Mouse (Mus musculus) megakaryocyte progenitor cell, adult 5-6 weeks (primary cell): ENCODE data around the gene Akap13. TPM values are rescaled to one million over a fixed set of nuclear protein-coding genes. Genes with fewer than 3 reads are reported as not detected.

Experiments used
- ATAC-seq: replicated peaks from 2 replicates; pipeline ENCODE4 v1.8.0; 2016; ENCODE audit warnings: mild to moderate bottlenecking, moderate TSS enrichment, inconsistent platforms; ENCODE audit not compliant: poor library complexity
- total RNA-seq, 2 experiments: library from RNA; stranded (forward) in 1 of 2; stranded (reverse) in 1 of 2; fragments of 157-497, 149-512 nt in 1 of 2; fragments of 200-1000 nt in 1 of 2; gene quantifications; 2 replicates each; pipeline versions ENCODE4 v1.2.3 to v1.2.4; 2015 to 2017

Akap13 gene
- total RNA-seq, 2 experiments from 2014 or later = 93.1 to 165 TPM

DNA sequence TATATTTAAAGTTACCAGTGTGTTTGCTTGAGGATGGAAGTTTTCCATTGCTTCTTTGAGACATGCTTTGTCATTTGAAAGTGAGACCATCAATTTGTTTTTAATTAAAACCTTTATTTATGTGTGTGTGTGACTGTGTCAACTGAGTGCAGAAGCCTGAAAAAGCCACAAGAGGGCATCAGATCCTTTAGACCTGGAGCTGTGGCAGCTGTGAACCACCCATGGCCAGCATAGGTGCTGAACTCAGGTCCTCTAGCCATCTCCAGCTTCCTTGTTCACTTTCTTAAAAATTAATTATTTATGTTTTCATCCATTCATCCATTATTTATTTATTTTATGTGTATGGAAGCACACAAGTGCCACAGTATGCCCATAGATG, 98.3 kb downstream of the Akap13 start:
- ATAC-seq = peak; percentile 83

DNA sequence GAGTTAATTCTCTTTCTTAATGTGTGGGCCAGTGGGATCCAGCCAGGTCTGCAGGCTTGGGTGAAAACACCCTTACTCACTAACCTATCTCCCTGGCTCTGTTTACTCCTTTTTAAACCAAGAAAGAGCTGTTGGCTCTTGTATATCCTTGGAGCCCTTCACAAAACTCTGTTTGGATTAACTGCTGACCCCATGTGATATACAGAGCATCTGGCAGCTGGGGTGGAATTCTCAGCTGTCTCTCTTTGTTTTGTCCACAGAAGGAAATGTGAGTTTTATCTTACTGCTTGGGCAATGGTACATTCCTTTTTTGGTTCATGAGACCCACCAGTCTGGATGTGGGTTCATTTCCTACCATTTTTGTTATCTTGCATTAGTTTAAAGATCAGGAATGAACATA, 98.7 kb downstream of the Akap13 start:
- ATAC-seq = no peak

GRCm38 (mm10) chr7:75555940-75556339, 100.6 kb downstream of the Akap13 start:
- ATAC-seq = no peak

DNA sequence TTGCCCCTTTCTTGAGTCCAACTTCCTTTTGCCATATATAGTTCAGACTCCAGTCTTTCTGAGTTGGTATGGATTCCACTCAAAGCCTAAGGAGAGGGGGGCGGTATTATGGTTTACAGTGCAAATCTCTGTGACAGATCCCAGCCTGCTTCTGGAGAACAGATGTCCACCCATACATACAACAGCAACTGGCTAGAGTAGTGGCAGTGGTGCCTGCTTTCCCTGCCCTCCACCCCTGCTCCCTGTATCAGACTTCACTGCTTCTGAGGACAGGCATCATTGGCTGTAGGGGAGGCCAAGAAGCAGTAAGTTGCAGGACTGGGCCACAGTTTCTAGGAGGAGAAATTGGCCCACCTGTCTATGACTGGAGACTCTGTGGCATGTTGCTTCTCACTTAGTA, 102.9 kb downstream of the Akap13 start:
- no peak for ATAC-seq

GRCm38 (mm10) chr7:75559119-75559518, 103.8 kb downstream of the Akap13 start:
- ATAC-seq = no peak

DNA sequence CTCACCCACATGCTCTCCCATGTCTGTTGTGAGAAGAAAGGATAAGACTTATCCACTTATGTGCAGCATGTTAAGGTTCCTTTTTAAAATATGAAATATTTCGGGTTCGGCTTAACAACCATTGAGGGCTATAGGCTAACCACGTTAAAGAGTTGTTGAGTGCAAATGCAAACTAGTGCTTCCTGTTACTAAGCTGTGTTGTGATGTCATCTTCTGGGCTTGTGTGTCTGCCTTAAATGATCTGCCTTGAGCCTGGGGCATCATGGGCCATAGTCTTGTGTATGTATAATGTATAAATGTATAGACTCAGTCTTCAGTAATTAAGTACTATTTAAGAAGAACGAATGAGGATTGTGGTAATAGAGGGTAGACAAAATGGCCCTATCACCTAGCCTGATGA, 104.6 kb downstream of the Akap13 start:
- no peak for ATAC-seq

GRCm38 (mm10) chr7:75560566-75560965, 105.2 kb downstream of the Akap13 start:
- no peak for ATAC-seq

GRCm38 (mm10) chr7:75561134-75561533, 105.8 kb downstream of the Akap13 start:
- no peak for ATAC-seq

GRCm38 (mm10) chr7:75568276-75568675, 112.9 kb downstream of the Akap13 start:
- peak; percentile 59 for ATAC-seq

DNA sequence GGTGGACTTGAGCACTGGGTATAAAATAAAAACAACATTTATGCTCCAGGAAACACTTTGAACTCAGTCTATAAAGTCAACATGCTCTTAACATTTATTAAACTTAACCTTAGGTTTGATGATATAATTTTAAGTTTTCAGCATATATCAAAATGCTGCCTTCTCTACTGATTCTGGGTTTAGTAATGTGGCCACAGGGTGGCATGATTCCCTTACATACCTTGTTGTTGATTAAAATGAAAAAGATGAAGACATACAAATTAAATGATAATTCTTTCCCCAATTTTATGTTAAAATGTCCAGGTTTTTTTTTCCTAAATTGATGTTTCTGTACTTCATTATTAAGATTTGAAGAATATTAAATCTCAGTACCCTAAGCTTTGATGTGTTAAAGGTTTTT, 113.5 kb downstream of the Akap13 start:
- peak; percentile 47 for ATAC-seq

DNA sequence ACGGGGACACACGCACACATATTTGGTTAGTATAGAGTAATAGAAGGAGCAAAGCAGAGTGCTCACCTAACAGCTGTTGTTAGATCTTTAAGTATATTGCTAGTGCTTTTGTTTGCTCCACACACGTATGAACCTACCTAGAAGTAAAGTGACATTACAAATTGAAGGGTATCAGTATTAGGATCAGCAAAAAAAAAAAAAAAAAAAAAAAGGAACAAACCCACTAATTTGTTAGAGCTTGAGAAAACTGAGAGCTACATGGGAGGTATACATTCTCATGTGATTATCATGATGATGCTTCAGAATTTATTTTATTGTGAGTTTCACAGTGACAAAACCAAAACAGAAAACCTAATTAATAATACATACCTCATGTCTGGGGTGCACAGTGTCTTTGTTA, 114.9 kb downstream of the Akap13 start:
- no peak for ATAC-seq

DNA sequence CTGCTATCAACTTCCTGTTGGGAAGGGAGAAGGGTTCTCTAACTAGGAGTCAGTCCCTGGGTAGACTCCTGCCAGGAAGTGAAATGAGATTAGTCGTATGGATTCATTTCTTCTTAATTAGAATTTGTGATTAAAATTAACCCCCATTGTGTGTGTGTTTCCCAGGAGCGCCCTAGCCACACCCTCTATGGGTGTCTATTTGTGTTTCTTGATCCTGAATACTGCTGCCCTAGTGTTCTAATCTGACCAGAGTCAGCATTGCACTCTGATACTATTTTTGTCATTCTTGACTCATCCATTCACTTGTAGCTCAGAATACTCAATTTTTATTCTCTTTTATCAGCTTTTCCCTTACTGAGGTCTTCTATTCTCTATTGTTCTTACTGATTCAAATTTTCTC, 115.7 kb downstream of the Akap13 start:
- ATAC-seq = no peak

- ATAC-seq = peak; percentile 80
These were observed 116.8 kb downstream of the Akap13 start for GRCm38 (mm10) chr7:75572127-75572526.

- peak; percentile 28 for ATAC-seq
These were observed 119.9 kb downstream of the Akap13 start for GRCm38 (mm10) chr7:75575120-75575649.

DNA sequence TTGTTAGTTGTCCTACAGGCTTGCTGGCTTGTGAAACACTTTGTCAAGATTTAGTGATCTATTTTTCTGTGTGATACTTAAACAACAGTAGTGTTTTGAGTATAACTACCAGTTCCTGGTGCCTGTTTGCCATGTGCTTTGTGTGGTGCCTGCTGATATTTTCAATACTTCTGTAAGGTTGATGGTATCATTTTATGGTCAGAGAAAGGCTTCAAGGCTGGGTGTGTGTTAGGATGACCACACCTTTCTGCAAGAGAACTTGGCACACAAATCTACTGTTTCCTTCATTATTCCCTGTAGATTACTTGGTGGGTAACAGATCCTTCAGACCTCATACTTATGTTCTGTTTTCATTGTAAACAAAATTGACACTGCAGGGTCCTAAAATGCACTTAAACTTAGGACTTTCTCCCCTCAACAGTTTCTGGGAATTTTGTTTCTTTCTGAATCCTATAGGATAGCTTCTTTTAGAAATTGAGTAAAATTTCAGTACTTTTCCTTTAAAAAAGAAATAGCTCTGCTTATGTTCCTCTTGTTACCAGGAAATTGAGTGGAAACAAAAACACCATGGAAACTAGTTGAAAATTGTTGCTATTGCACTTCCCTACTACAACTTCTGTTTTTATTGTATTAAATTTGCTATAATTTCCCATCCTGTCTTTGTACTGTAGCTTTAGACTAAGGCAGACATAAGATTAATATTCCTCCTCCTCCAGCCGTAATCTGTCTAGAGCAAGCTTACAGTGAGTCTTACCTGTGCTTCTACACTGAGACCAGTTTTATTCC, 120.7 kb downstream of the Akap13 start:
- ATAC-seq = no peak; the same call in 1 of the 2 replicates

DNA sequence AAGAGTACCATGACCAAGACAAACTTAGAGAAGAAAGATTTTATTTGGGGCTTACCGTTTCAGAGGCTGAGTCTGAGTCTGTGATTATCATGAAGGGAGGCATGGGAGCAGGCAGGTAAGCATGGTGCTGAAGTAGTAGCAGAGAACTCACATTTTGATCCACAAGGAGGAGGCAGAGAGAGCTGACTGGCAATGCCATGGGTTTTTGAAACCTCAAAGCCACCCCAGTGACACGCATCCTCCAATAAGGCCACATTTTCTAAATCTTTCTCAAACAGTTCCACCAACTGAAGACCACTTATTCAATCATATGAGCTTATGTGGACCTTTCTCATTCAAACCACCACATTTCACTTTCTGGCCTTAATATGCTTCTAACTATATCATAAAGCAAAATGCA, 121.5 kb downstream of the Akap13 start:
- ATAC-seq = no peak

DNA sequence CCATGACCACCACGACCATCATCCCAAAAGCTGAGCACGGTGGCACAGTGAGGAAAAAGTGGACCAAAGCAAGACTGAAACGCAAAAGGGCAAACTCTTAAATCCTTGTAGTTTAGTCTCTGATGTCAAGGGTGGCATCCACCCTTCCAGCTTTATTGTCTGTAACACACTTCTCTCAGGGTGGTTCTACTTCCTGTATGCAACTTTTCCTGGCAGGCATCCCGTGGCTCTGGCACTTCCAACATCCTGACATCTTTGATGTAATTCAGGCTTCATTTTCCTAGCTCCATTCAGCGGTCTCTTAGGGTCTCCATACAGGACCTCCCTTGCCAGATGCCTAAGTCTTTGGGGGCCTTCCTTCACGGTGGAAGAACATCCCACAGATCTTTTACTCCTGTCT, 122.0 kb downstream of the Akap13 start:
- ATAC-seq = no peak

DNA sequence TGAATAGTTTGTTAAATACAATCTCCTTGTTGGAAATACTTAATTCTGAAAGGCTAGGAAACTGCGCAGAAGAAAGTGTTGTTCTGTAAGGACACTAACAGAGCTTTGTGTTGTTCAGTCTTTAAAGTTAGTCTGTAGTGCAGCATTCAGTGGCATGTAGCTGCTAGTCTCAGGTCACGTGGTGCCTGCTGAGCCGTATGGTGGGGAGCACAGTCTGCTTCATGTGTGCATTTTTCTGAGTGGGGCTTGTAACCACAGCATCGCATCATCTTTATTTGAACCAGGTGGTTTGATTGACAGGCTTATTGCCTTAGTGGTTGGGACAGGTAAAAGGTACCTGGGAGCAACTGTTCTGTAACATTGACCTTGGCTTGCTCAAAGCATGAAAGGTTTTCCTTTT, 123.3 kb downstream of the Akap13 start:
- no peak for ATAC-seq

- ATAC-seq = peak; percentile 5; the same call in 1 of the 2 replicates
These were observed 126.8 kb downstream of the Akap13 start for GRCm38 (mm10) chr7:75582091-75582490.

GRCm38 (mm10) chr7:75584100-75584499, 128.8 kb downstream of the Akap13 start:
- ATAC-seq = no peak

DNA sequence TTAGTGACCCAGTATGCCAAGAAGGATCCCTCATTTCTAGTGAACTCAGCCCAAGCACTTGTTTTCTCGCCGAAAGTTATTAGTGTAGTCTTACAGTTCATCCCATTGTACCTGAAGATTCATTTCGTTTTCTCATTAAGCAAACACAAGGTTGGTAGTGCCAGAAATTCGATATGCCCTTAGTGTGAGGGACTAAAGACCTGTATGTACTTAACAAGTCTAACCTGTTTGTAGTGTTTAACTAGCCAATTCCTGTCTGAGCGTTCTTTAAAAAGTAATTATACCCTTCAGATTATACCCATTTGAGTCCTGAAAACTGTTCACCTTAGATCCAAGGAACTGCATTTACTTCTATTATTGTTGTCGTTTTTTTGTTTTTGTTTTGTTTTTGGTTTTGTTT, 130.1 kb downstream of the Akap13 start:
- no peak for ATAC-seq

GRCm38 (mm10) chr7:75586113-75586512, 130.8 kb downstream of the Akap13 start:
- ATAC-seq = peak; percentile 73

- peak; percentile 42 for ATAC-seq
These were observed 132.4 kb downstream of the Akap13 start for GRCm38 (mm10) chr7:75587727-75588126.
